Mouse (Mus musculus) left cerebral cortex, adult 11 months (tissue): ENCODE results near the gene Mrap.

Experiments used
- DNase-seq: peaks from one replicate; pipeline ENCODE4 v3.0.0; 2022; ENCODE audit warnings: low spot score

Mrap gene

DNA sequence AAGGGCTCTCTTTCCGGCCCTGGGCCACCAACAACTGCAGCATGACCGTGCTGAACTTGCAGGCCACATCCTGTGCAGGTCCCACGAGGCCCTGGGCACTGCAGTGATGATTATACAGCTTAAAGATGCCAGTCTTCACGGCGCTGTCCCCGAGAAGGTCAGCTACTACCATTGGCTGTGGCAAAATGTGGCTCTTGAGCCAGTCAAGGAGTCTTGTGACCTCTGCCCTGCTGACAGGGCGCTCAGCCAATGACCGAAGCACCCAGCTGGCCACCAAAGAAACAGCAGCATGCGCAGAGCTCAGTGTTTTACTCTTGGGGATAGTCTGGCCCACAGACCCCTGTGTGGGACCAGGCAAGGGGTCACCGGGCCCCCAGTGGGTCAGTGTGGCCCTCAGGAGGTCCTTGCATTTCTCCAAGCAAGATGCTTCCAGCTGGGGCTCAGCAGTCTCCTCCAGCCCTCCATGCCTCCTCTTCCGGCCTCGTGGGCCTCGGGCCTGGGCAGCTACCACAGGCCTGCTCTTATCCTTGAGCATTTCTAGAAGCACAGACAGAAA is 15.5 kb downstream of the Mrap start:
- no peak for DNase-seq

DNA sequence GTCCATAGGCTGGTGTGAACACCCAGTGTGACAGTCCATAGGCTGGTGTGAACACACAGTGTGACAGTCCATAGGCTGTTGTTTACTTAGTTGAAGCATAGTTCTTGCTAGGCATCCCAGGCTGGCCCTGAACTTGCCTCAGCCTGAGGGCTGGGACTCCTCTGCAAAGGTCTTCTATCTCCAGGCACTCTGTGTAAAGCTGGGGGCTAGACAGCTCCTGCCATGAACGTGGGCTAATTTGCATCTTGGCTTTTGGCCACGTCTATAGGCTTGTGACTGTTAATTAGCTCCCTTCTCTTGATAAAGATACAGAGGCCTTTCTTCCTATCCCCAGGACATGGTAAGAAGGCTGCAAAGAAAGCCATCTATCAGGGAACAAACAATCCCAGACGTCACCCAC is 21.3 kb downstream of the Mrap start:
- no peak for DNase-seq

DNA sequence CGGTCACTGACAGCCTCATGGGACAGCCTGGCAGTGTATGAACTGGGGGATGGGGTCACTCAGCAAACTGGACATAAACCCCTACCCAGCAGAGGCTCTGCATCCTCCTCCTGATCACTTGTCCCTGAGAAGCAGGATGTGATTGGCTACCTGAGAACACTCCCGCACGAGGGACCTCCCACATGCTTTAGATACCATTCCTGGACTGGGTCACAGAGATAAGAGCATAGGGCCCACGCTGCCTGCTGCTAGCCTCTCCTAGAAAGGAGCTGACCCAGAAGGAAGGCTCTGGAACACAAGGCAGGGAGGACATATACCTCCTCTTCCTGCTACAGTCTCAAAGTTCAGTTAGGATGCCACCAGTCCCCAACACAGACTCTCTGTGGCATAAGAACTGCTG is 22.5 kb downstream of the Mrap start:
- DNase-seq = no peak

GRCm38 (mm10) chr16:90765195-90765877 is 27.3 kb downstream of the Mrap start:
- DNase-seq = no peak

GRCm38 (mm10) chr16:90766919-90767454 is 29.0 kb downstream of the Mrap start:
- DNase-seq = no peak

DNA sequence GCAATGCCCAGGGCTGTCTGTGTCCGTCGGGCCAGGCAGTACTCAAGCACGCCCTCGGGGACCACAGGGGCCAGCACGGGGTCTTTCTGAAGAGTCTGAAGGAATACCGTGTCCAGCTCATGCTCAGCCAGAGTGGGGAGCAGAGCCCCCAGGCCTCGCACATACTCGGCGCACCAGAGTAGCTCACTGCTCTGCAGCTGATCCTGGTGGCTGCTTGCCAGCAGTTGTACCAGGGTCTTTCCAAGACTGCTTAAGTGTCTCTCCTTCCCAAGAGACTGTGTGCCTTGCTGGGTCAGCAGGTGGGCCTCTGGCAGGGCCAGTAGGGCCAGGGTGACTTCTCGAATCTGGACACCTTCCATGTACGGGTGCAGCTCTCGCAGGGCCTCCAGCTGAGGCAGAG is 36.2 kb downstream of the Mrap start:
- no peak for DNase-seq

GRCm38 (mm10) chr16:90774646-90775045 is 36.6 kb downstream of the Mrap start:
- DNase-seq = no peak

- no peak for DNase-seq
Observed at GRCm38 (mm10) chr16:90775946-90776520, 38.0 kb downstream of the Mrap start.

- no peak for DNase-seq
Observed at GRCm38 (mm10) chr16:90779783-90780182, 41.8 kb downstream of the Mrap start.

DNA sequence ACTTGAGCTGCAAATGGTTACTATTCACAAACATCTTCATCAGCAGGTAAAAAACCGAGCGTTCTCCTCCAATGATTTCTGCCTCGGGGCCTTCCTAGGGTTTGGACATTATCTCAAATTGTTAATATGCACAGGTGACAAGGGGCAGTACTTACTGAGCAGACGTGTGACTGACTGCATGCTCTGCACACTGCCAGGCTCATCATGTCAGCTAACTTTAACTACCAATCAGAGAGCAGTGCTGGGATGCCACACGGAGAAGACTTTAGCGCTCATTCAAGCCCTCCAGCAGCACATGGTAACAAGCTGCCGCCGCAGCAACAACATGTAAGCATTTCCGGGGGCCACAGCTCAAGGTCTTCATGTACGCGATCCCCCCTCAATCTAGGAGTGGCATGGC is 45.3 kb downstream of the Mrap start:
- no peak for DNase-seq

DNA sequence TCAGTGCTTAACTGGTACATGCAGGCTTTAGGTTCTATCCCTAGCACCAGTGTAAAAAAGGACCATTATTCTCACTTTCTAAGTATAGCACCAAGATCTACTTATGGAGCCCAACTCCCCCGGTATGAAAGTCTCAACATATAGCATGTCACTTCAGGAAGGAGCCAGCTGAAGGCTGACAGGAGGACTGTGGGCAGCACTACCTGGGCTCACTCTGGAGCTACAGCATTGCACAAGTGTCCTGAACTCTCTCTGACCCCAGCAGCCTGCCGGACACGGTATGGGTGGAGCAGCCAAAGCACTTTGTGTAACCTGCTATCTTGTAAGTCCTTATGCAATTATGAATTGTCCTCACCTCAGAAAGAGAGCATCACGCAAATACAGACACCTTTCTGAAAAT is 47.2 kb downstream of the Mrap start:
- DNase-seq = no peak

- DNase-seq = no peak
Observed at GRCm38 (mm10) chr16:90788580-90788979, 50.6 kb downstream of the Mrap start.

DNA sequence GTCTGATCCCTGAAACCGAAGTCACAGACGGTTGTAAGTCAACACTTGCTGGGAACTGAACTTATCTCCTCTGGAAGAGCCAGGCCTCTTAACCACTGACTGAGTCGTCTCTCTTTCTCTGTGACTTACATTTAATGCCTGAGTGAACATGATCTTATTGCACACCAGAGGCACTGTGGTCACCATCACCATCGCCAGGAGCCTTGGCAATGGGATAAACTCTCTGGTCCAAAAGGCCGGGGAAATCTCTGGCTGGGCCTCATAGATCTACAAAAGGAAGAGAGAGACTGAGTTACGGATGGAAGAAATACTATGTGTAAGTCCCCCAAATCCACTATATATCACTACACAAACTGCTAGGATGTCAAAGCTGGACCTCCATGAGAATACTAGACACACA is 52.9 kb downstream of the Mrap start:
- DNase-seq = no peak

GRCm38 (mm10) chr16:90792066-90792465 is 54.1 kb downstream of the Mrap start:
- DNase-seq = no peak

DNA sequence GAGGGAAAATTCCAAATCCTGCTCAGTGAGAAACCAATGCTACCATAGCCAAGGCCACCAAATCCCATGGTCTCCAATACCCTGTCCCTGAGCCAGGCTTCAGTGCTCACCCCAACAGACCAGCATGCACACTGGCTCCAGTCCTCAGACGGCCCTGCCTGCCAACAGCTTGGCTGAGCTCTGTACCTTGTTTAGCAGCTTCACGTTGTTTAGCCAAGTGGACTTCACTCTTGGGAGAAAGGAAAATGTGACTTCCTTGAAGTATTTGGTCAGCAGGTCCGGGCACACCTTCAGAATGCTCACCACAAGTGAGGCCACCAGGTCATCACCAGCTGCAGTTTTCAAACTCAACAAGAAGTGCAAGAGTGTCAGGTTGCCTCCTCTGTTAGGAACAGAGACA is 54.5 kb downstream of the Mrap start:
- DNase-seq = no peak

DNA sequence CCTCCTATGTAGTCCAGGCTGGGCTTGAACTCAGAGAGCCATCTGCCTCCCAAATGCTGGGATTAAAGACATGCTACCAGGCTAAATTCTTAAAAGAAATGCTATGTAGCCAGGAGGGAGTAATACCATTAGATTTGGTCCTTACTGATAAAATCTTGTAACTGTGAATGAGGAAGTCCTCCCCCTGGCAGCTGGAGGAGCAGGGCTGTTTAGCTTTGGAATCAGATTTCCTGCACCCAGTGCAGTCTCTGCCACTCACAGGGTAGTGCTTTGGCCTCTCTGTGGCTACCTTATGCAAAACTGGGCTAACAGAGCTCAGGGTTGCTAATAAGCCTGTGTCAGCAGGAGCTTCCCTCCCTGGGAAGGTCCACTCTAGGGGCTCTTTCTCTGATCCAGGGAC is 56.7 kb downstream of the Mrap start:
- no peak for DNase-seq

GRCm38 (mm10) chr16:90798446-90798845 is 60.4 kb downstream of the Mrap start:
- DNase-seq = no peak

DNA sequence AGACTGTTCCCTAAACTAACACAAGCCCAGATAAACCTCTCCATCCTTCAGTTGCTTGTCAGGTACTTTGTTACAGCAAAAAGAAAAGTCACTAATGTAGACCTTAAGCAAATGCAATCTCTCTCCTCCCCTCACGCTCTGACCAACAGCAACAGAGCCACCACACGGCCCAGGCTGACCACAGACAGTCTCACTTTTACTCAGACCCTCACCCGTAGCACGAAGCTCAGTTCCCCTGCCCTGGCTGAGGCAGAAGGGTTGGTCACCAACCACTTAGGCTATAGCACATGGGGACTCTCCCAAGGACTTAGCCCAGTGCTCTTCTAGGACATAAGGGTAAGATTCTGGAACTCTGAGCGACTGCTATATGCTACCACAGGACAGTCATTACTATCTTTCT is 60.8 kb downstream of the Mrap start:
- DNase-seq = no peak
